In genomic region chr2:70811476-70811875, GRCm38 (mm10) we compare ENCODE assay signal across 17 mouse cellular contexts.
"Had no signal": no experiment of that assay in that cellular context is flagged by ENCODE, and none has a peak within 500 bp of the region (broad histone marks: within the 10 kb centered on the region; RNA-seq: fewer than 3 reads in every experiment).

No protein-coding gene starts in this region.

- DNase-seq: lung, postnatal 4 days; midbrain, embryonic 14.5 days; retina, postnatal 1 day; right cerebral cortex, adult 18-20 months; right cerebral cortex, postnatal 25 days; right cerebral cortex, postnatal 4 days; spleen, adult 18-20 months; thymus, adult 2 months; thymus, postnatal 36 days had no signal

- H3K4me3 ChIP-seq: liver, embryonic 12.5 days; lung, embryonic 15.5 days; midbrain, embryonic 12.5 days; myocyte; neural tube, embryonic 13.5 days; neural tube, embryonic 15.5 days had no signal

- H3K9ac ChIP-seq: liver, embryonic 12.5 days; liver, embryonic 14.5 days; lung, embryonic 15.5 days; midbrain, embryonic 12.5 days; neural tube, embryonic 13.5 days; neural tube, embryonic 15.5 days had no signal

- H3K9me3 ChIP-seq: liver, embryonic 12.5 days; lung, embryonic 15.5 days; midbrain, embryonic 12.5 days; neural tube, embryonic 13.5 days; neural tube, embryonic 15.5 days had no signal

- ATAC-seq: liver, embryonic 12.5 days; midbrain, embryonic 16.5 days had no signal

- H3K27me3 ChIP-seq: liver, embryonic 12.5 days; lung, embryonic 15.5 days; midbrain, embryonic 12.5 days; neural tube, embryonic 13.5 days; neural tube, embryonic 15.5 days had no signal

- H3K4me2 ChIP-seq: liver, embryonic 12.5 days; lung, embryonic 15.5 days; midbrain, embryonic 12.5 days; neural tube, embryonic 13.5 days; neural tube, embryonic 15.5 days had no signal

- H3K27ac ChIP-seq: liver, embryonic 12.5 days; liver, embryonic 14.5 days; lung, embryonic 15.5 days; midbrain, embryonic 12.5 days; neural tube, embryonic 13.5 days; neural tube, embryonic 15.5 days had no signal

- H3K36me3 ChIP-seq: lung, embryonic 15.5 days; midbrain, embryonic 12.5 days; neural tube, embryonic 13.5 days; neural tube, embryonic 15.5 days had no signal
